Mouse (Mus musculus): ENCODE measurements at regions not wholly inside any gene's neighbourhood (a gene's known extent, or its start where the extent isn't known, plus 50 kb on each side); places are given as distances from the start of the nearest gene placed in this dataset.

DNA sequence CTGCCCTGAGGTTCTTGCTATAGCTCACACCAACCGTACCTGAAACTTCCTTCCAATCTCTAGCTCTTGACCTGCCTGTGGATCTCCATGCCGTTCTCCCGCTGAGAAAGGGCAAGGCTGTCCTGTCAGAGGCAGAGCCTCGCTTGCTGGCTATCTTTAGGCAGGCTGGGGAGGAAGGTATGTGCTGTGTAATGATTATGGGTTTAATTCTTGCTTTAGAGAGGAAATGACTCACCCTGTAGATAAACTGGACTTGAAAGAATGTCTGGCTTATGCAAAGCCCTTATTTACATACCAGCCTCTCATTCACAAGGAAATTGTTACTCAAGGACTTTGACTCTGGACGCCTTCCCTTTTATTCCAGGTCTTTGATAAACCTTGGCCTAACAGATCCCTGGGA is 69.8 kb downstream of the Phlda1 start:
- Histone ChIP-seq H3K4me1 (replicated peaks; ENCODE audit: control insufficient read depth, insufficient read depth, low read length) (peaks cover 41% of the 10 kb centered on the region), H3K9ac (ENCODE audit: low read length) (no peak overlapping the region), H3K27ac (ENCODE audit: low read length) (peak overlapping the region; percentile 81), H3K27me3 (ENCODE audit: control insufficient read depth, insufficient read depth, low read depth, low read length) (no peaks in the 10 kb centered on the region), H3K4me3 (ENCODE audit: low read length) (no peak overlapping the region), H3K9me3 (ENCODE audit: control insufficient read depth, low read length) (no peaks in the 10 kb centered on the region), H3K36me3 (ENCODE audit: control insufficient read depth, insufficient read depth, low read length) (no peaks in the 10 kb centered on the region), H3K4me2 (ENCODE audit: low read depth, low read length) (peak overlapping the region; percentile 32)
- 12% methylated on average over 5 of the region's 5 CpGs for whole genome bisulfite sequencing
- ATAC-seq (ENCODE audit: low read depth), result peak; percentile 93

DNA sequence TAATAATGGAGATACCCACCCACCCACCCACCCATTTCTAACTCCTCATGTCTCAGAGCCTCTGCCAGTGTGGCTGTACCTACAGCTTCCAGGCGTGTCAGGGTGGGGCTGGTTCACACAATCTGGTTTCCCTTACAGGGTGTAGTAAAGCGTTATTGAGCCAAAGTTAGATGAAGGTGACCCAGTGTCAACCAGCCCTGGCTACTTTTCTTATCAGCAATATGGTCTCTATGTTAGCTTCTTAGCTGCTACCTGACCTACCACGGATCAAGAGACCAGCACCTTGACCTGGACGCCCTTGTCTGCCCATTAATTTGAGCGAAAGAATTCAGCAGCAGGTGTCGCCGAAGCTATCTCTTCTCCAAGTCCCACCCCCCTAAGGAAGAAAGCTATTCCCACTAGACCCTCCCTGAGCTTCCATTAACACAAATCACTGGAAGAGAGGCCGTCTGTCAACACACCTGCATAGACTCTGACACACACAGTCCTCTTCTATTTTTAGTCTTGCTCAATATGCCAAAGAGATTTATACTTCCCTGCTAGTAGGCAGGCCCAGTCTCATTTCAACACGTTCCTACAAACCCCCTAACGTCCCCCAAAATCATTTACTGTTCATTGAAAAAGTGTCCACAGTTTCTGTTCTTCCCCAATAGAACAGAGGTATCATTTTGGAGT is 70.4 kb downstream of the Phlda1 start:
- ATAC-seq (ENCODE audit: low read depth), result peak; percentile 37
- 0 out of 2 replicates have a peak overlapping the region, but pooled peaks have one; percentile 13 for H3K4me2 ChIP-seq (ENCODE audit: low read depth, low read length)
- H3K9ac ChIP-seq (ENCODE audit: low read length), result no peak overlapping the region

GRCm38 (mm10) chr10:111578536-111578935 is 72.5 kb downstream of the Phlda1 start:
- WGBS, result 38% methylated on average over 5 of the region's 5 CpGs

More for the DNA sequence above, 70.4 kb downstream of the Phlda1 start:
- WGBS, result 41% methylated on average over 10 of the region's 10 CpGs
- Histone ChIP-seq H3K27me3 (ENCODE audit: control insufficient read depth, insufficient read depth, low read depth, low read length) (no peaks in the 10 kb centered on the region), H3K27ac (ENCODE audit: low read length) (peak overlapping the region; percentile 51), H3K4me3 (ENCODE audit: low read length) (no peak overlapping the region), H3K4me1 (replicated peaks; ENCODE audit: control insufficient read depth, insufficient read depth, low read length) (peaks cover 42% of the 10 kb centered on the region), H3K9me3 (ENCODE audit: control insufficient read depth, low read length) (no peaks in the 10 kb centered on the region), H3K36me3 (ENCODE audit: control insufficient read depth, insufficient read depth, low read length) (no peaks in the 10 kb centered on the region)

GRCm38 (mm10) chr10:111579481-111579880 is 73.4 kb downstream of the Phlda1 start:
- Histone ChIP-seq H3K4me2 (ENCODE audit: low read depth, low read length) (no peak overlapping the region), H3K9ac (ENCODE audit: low read length) (no peak overlapping the region), H3K9me3 (ENCODE audit: control insufficient read depth, low read length) (no peaks in the 10 kb centered on the region), H3K27ac (ENCODE audit: low read length) (no peak overlapping the region), H3K4me3 (ENCODE audit: low read length) (no peak overlapping the region), H3K36me3 (ENCODE audit: control insufficient read depth, insufficient read depth, low read length) (no peaks in the 10 kb centered on the region), H3K4me1 (replicated peaks; ENCODE audit: control insufficient read depth, insufficient read depth, low read length) (peaks cover 48% of the 10 kb centered on the region), H3K27me3 (ENCODE audit: control insufficient read depth, insufficient read depth, low read depth, low read length) (no peaks in the 10 kb centered on the region)
- 25% methylated on average over 2 of the region's 2 CpGs for WGBS
- no peak for ATAC-seq (ENCODE audit: low read depth)

More at GRCm38 (mm10) chr10:111578536-111578935, 72.5 kb downstream of the Phlda1 start:
- Histone ChIP-seq H3K27me3 (ENCODE audit: control insufficient read depth, insufficient read depth, low read depth, low read length) (no peaks in the 10 kb centered on the region), H3K9me3 (ENCODE audit: control insufficient read depth, low read length) (no peaks in the 10 kb centered on the region), H3K4me3 (ENCODE audit: low read length) (no peak overlapping the region), H3K4me2 (ENCODE audit: low read depth, low read length) (no peak overlapping the region), H3K4me1 (replicated peaks; ENCODE audit: control insufficient read depth, insufficient read depth, low read length) (peaks cover 55% of the 10 kb centered on the region), H3K36me3 (ENCODE audit: control insufficient read depth, insufficient read depth, low read length) (no peaks in the 10 kb centered on the region), H3K27ac (ENCODE audit: low read length) (no peak overlapping the region), H3K9ac (ENCODE audit: low read length) (no peak overlapping the region)
- ATAC-seq (ENCODE audit: low read depth), result no peak

DNA sequence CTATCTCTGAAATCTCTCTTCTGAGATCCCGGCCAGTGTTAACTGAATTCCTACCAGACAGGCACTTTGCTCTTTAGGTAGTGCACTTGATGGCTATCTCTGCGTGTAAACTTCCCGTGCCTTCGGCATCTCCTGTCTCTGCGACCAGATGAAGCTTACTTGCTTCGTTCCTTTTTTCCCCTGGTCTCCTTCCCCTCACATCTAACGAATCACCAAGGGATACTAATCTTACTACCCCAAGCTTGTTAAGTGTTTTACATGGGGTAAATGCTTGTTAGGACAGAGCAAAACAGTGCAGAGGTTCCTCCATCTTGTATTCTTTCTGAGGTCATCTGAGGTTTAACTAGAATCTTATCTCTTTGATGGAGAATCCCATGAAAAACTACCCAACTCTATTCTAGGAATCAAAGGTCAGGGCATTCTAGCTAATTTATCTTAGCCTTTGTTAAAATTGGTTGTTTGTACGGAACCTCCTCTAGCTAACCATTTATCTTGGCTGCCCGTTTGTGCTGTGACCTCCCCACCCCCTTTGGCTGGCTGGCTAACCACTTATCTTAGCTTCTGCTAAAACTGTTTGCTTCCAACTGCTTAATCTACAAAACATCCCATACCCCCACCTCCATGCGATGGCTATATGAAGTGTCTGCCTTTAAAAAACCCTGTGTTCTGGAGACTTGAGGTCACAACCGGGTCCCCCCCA is 74.5 kb downstream of the Phlda1 start:
- H3K27me3 ChIP-seq (ENCODE audit: control insufficient read depth, insufficient read depth, low read depth, low read length), result no peaks in the 10 kb centered on the region
- no peaks in the 10 kb centered on the region for H3K9me3 ChIP-seq (ENCODE audit: control insufficient read depth, low read length)
- H3K36me3 ChIP-seq (ENCODE audit: control insufficient read depth, insufficient read depth, low read length), result no peaks in the 10 kb centered on the region
- peaks cover 37% of the 10 kb centered on the region for H3K4me1 ChIP-seq (replicated peaks; ENCODE audit: control insufficient read depth, insufficient read depth, low read length)
- ATAC-seq (ENCODE audit: low read depth), result no peak
- H3K27ac ChIP-seq (ENCODE audit: low read length), result no peak overlapping the region
- no peak overlapping the region for H3K9ac ChIP-seq (ENCODE audit: low read length)
- whole genome bisulfite sequencing, result 31% methylated on average over 11 of the region's 11 CpGs
- H3K4me3 ChIP-seq (ENCODE audit: low read length), result no peak overlapping the region
- H3K4me2 ChIP-seq (ENCODE audit: low read depth, low read length), result no peak overlapping the region

DNA sequence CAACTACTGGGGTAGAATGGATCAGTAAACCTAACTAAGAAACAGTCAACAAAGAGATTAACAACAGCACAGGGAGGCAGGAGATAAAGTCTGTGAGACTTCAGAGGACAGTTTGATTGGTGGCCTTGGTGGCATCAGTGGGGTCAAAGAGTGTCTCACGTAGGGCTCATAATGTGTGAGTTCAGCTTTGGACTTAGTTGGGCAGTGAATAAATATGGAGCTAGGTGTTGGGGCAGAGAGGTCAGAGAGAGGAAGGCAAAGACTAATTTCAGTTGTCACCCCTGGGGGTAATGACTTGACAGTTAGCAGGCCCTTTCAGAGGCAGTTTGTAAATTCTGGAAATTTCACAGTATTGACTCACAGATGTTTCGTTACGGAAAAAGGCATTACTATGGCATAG is 75.8 kb downstream of the Phlda1 start:
- H3K4me2 ChIP-seq (ENCODE audit: low read depth, low read length), result no peak overlapping the region
- no peak overlapping the region for H3K9ac ChIP-seq (ENCODE audit: low read length)
- H3K9me3 ChIP-seq (ENCODE audit: control insufficient read depth, low read length), result no peaks in the 10 kb centered on the region
- peaks cover 26% of the 10 kb centered on the region for H3K4me1 ChIP-seq (replicated peaks; ENCODE audit: control insufficient read depth, insufficient read depth, low read length)
- 85% methylated on average over 3 of the region's 3 CpGs for WGBS
- ATAC-seq (ENCODE audit: low read depth), result no peak
- H3K36me3 ChIP-seq (ENCODE audit: control insufficient read depth, insufficient read depth, low read length), result no peaks in the 10 kb centered on the region
- no peaks in the 10 kb centered on the region for H3K27me3 ChIP-seq (ENCODE audit: control insufficient read depth, insufficient read depth, low read depth, low read length)
- H3K27ac ChIP-seq (ENCODE audit: low read length), result no peak overlapping the region
- no peak overlapping the region for H3K4me3 ChIP-seq (ENCODE audit: low read length)

- Histone ChIP-seq H3K4me2 (ENCODE audit: low read depth, low read length) (peak overlapping the region; percentile 34; the same call in 1 of the 2 replicates), H3K27me3 (ENCODE audit: control insufficient read depth, insufficient read depth, low read depth, low read length) (no peaks in the 10 kb centered on the region), H3K9me3 (ENCODE audit: control insufficient read depth, low read length) (no peaks in the 10 kb centered on the region), H3K4me1 (replicated peaks; ENCODE audit: control insufficient read depth, insufficient read depth, low read length) (peaks cover 24% of the 10 kb centered on the region), H3K9ac (ENCODE audit: low read length) (no peak overlapping the region), H3K27ac (ENCODE audit: low read length) (no peak overlapping the region), H3K36me3 (ENCODE audit: control insufficient read depth, insufficient read depth, low read length) (no peaks in the 10 kb centered on the region), H3K4me3 (ENCODE audit: low read length) (no peak overlapping the region)
- WGBS, result 61% methylated on average over 14 of the region's 14 CpGs
- no peak for ATAC-seq (ENCODE audit: low read depth)
These were observed 76.4 kb downstream of the Phlda1 start for GRCm38 (mm10) chr10:111582321-111583123.

- no peaks in the 10 kb centered on the region for H3K36me3 ChIP-seq (ENCODE audit: control insufficient read depth, insufficient read depth, low read length)
- H3K27me3 ChIP-seq (ENCODE audit: control insufficient read depth, insufficient read depth, low read depth, low read length), result no peaks in the 10 kb centered on the region
- 76% methylated on average over 20 of the region's 20 CpGs for WGBS
- H3K4me1 ChIP-seq (replicated peaks; ENCODE audit: control insufficient read depth, insufficient read depth, low read length), result peaks cover 24% of the 10 kb centered on the region
- H3K4me2 ChIP-seq (ENCODE audit: low read depth, low read length), result peak overlapping the region; percentile 34; the same call in 1 of the 2 replicates
- no peak for ATAC-seq (ENCODE audit: low read depth)
- H3K4me3 ChIP-seq (ENCODE audit: low read length), result no peak overlapping the region
- no peak overlapping the region for H3K27ac ChIP-seq (ENCODE audit: low read length)
- H3K9me3 ChIP-seq (ENCODE audit: control insufficient read depth, low read length), result no peaks in the 10 kb centered on the region
- no peak overlapping the region for H3K9ac ChIP-seq (ENCODE audit: low read length)
These were observed 77.1 kb downstream of the Phlda1 start for GRCm38 (mm10) chr10:111583124-111583743.

GRCm38 (mm10) chr10:111583744-111584152 is 77.7 kb downstream of the Phlda1 start:
- H3K36me3 ChIP-seq (ENCODE audit: control insufficient read depth, insufficient read depth, low read length), result no peaks in the 10 kb centered on the region
- H3K4me1 ChIP-seq (replicated peaks; ENCODE audit: control insufficient read depth, insufficient read depth, low read length), result peaks cover 24% of the 10 kb centered on the region
- no peaks in the 10 kb centered on the region for H3K9me3 ChIP-seq (ENCODE audit: control insufficient read depth, low read length)
- no peak overlapping the region for H3K9ac ChIP-seq (ENCODE audit: low read length)
- H3K4me2 ChIP-seq (ENCODE audit: low read depth, low read length), result no peak overlapping the region
- WGBS, result 94% methylated on average over 5 of the region's 5 CpGs
- H3K27me3 ChIP-seq (ENCODE audit: control insufficient read depth, insufficient read depth, low read depth, low read length), result no peaks in the 10 kb centered on the region
- H3K27ac ChIP-seq (ENCODE audit: low read length), result no peak overlapping the region
- no peak for ATAC-seq (ENCODE audit: low read depth)
- H3K4me3 ChIP-seq (ENCODE audit: low read length), result no peak overlapping the region
